Mouse (Mus musculus) adrenal gland, adult (tissue): Measurements from ENCODE around the gene Eif2b1.
"Not testable (repeated sequence)": the region's sequence is repeated elsewhere in the genome, so short reads cannot be mapped to it uniquely, and the experiment has no call there.

Source experiments
- DNase-seq, 2 experiments: peaks; one replicate each; pipeline ENCODE4 v3.0.0; 2022 to 2023; ENCODE audit warnings: low spot score in 1 of 2; ENCODE audit not compliant: inconsistent age in 2 of 2

Eif2b1 gene

DNA sequence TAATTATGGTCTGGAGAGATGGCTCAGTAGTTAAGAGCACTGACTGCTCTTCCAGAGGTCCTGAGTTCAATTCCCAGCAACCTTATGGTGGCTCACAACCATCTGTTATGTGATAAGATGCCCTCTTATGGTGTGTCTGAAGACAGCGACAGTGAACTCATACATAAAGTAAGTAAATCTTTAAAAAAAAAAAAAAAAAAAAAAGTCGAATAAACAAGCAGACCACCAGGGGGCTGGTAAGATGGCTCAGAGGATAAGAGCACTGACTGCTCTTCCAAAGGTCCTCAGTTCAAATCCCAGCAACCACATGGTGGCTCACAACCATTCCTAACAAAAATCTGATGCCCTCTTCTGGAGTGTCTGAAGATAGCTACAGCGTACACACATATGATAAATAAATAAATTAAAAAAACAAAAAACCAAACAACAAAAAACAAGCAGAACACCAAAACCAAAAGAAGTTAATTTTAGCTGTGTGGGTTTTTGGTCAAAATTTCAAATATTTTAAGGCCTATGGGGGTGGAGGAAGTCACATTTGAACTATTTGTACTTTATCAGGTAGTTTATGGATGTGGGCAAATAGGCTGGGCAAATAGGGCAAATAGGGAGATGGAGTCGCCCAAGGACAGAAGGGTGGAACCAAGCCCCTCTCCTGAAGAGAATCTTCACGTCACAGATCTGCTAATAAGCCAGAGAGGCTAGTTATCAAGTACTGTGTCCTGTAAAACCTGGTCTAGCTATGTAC is 27.4 kb downstream of the Eif2b1 start:
- DNase-seq: not testable (repeated sequence)

DNA sequence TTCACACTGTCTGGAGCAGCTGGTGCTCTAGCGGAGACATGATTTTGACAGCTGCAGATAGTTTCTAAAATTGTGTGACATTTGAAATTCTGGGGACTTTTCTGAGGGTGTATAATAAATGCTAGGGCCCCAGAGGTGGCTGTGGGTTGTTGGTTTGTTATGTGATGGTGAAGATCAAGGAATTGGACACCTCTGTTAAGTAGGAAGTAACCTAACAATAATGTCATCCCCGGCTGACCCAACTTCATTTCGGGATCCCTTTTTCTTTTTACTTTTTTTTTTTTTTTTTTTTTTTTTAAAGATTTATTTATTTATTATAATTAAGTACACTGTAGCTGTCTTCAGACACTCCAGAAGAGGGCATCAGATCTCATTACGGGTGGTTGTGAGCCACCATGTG is 28.2 kb downstream of the Eif2b1 start:
- not testable (repeated sequence) for DNase-seq

DNA sequence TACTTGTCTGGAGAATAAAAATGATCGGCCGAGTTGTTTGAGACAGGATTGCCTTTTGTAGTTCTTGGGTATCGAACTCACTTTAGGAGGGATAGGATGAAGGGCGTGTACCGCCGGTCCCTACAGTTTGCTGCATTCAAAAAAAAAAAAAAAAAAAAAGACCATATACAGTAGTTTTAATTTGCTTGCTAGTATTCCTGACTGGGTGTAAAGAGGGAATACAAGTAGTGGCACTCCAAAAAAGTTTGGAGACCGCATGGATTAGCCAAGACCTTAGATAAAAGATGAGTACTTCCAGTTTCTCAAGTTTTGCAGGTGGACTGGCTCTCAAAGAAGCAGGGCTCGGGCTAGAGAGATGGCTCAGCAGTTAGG is 37.3 kb downstream of the Eif2b1 start:
- DNase-seq: no peak

DNA sequence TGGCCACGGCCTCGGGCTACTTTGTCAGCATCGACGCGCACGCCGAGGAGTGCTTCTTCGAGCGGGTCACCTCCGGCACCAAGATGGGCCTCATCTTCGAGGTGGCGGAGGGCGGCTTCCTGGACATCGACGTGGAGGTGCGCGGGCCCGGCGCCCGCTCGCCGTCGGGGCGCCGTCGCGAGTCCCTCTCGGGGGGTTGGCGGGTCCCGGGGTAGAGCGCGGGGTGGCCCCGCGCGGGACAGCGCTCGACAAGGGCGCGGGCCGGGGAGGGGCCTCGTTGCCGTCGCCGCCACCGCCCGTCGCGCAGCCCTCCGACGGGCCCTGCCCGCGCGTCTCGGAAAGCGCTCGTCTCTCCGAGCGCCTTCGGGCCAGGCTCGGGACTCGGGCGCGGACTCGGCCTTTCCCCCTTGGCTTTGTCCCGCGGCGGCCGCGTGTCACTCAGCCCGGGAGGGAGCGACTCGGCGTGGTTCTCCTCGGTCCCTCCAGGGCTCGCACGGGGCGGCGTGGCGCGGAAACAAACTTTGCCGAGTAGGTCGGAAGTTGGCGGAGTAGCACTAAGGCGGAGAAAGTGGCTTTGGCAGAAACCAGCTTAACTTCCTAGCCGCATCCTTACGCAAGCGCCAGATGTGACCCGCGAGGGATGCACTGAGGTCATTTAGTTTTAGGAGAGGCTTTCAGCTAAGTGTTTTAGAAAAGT is 37.9 kb downstream of the Eif2b1 start:
- DNase-seq: peak; percentile 84 to 94

DNA sequence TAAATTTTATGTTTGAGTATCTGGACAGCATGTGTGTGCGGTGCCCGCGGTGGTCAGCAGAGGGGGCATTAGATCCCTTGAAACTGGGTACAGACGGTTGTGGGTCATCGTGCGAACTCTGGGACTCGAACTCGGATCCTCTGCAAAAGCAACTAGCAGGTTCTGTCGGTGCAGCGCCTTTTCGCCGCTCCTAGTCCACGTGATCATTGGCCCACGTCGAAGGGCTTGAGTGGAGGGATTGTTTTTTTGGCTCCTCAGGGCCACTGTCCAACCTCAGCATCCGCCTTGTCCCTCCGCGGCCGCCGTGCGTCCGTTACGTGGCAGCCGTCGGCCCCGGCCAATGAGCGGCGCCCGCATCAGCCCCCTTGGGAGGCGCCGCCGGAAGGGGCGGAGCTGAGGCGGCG is 38.5 kb downstream of the Eif2b1 start, which contains the start of gene Tmed2:
Tmed2 (plus strand) TSS at position 313 of the 404 bp plus-strand sequence.
- DNase-seq: peak; percentile 98

DNA sequence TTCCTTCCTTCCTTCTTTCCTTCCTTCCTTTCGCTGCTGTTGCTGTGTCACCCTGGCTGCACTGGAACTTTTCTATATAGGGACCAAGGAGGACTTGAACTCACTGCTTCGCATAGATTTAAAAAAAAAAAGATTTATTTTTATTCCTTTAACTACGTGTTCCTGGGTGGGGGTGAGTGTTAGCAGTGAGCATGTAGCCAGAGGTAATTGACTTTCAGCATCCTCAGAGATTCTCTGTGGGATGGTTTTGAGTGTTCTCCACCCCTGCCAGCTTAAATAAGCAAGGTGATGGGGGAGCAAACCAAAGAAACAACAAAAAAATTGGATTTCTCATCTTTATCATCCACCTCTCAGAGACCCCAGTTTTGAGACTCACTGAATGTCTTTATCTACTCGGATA is 39.0 kb downstream of the Eif2b1 start:
- DNase-seq: no peak

DNA sequence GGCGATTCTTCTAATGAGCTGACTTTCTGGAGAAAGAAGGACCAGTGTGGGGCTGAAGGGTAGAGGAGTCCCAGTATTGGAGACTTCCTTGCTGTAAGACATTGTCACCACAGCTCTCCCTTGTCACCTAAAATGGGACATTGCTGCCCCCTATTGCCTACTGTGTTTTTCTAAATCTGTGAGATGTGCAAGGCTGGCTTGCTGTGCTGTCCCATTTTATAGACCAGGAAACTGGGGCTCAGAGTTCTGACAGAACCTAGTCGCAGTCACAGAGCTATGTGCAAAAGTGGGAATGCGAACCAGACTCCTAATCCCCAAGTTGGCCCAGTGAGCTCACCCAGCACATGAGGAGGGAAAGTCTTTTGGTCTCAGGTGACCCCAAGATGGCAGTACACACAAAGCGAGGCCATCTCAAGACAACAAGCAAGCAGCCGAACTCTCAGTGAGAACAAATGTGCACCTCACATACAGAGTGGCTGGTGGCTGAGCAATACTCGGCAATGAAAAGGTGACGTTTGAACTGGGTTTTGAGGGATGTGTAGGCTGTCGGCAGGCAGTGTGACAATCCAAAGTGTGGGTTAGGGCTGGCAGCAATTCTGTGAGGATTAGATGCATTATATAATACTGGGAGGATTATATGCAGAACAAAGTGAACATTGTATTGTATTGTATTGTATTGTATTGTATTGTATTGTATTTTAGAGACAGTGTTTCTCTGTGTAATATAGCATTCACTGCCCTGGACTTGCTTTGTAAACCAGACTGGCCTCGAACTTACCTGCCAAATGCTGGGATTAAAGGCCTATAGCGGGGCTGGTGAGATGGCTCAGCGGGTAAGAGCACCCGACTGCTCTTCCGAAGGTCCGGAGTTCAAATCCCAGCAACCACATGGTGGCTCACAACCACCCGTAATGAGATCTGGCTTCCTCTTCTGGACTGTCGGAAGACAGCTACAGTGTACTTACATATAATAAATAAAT is 39.8 kb downstream of the Eif2b1 start:
- DNase-seq: peak; percentile 65 to 90

DNA sequence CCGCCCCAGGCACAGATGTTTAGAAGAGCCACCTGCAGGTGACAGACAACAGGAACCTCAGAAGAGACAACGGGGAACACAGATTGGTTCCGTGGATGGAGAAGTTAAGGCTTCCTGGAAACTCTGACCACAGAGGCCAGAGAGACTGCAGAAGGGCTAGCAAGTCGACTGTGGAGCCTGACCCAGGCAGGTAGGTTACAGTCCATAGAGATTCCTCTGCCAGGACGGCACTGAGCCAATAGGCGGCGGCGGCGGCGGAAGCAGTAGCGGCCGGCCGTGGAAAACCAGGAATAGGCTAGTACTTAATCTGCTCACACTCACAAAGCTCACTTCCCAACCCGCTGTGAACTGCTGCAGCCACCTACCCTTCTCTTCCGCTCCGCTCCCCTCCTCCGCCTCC is 42.2 kb downstream of the Eif2b1 start:
- peak; percentile 51 to 81 for DNase-seq

DNA sequence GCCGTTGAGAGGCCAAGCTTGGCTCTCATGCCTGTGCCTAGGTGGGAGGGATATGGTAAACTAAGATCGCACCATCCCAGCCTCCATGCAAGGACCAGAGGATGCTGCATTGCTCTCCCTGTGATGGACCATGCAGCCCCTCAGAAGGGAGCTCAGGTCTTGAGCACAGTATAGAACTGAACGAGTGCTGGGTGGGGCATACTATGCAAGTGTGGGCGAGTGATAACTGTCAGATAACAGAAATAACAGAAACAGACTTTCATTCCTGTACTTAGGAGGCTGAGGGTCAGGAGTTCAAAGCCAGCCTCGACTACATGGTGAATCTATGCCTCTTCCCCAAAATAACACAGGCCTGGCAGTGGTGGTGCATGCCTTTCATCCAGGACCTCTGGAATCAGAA is 43.9 kb downstream of the Eif2b1 start:
- no peak for DNase-seq

DNA sequence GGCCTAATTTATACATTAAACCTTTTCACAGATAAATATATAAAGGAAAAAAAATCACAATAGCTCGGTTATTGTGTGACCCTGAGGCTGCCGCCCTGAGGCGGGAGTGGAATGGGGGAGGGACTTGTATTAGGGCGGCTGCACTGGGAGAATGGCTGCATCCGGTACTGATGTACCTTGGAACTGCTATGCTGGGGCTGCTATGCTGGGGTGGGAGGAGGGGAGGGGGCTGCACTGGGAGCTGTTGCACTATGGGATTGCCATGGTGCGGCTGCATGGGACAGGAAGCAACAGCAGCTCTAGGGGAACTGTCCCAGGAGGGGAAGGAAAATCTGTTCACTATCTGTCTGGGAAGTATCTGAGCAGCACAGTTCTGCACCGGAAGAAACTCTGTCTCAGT is 46.5 kb downstream of the Eif2b1 start:
- DNase-seq: no peak

DNA sequence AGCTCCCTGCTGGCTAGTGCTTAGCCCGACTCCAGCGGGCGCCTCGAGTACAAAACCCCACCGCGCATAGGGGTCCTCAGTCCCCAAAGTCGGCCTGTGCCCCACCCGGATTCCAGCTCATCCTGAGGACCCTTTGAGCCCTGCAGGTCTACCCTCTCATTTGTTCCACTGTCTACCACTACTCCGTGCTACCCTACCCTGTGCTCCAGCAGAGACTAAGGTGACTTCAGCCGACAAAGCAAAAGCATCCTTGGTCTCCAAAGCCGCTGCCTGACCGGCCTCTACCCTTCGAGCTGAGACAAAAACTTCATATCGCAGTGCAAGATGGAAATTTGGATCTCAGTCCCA is 47.4 kb downstream of the Eif2b1 start:
- DNase-seq: no peak

DNA sequence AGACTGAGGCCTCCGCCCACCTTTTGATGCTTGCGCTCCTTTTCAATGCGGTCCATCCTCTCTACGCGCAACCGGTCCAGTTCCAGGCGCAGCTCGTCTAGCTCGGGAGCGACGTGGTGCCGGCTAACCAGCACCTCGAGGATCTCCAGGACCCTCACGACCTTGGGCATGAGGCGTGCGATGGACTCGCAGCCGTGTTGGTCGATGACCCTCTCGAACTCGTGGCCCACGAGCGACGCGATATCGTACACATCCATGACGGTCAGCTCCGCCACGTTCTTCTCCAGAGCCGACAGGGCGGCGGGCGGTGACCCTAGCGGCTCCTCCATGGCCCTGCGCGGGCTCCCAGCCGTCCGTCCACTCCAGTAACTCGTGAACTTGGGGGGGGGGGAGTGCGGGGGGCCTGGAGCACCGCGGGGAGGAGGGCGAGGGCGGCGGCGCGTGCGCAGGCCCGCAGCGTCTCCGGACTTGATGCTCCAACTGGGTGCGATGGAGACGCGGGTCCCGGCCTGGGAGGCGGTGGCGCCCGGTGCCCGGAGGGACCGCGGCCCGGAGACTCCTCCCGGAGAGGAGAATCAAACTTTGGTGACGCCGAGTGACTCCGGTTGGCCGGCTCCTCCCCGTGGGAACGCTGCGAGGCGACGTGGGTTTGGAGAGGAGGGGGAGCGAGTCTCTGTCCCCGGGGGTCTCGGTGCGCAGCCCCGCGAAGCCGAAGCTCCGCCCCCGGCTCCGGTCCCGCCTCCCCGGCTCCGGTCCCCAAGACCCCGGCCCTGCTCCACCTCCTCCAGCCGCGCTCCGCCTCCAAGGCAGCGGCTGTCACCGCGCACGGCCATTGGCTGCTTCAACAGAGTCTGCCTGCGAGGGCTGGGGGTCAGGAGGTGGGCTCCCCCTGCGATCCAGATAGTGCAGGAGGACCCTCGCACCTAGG is 48.0 kb downstream of the Eif2b1 start, which contains the start of gene Rilpl1:
Rilpl1 (minus strand) TSS at position 737 of the 928 bp plus-strand sequence.
- peak; percentile 88 to 93 for DNase-seq

DNA sequence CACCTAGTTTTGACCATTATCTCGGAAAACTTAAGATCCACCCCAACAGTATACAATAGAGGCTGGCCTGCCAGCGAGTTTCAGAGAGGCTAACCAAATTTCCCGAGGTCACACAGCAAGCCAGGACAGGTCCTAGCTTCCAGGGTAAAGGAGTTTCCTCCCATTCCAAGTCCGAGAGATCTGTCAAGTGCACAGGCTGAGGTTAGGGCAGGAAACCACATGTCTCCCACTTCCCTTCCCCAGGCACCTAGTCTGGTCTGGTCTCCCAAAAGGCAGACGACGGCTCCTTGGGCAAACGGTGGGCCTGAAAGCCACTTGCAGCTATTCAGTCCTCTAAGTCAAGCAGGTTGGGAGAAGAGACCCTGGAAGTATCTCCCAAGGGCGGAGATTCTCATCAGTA is 49.2 kb downstream of the Eif2b1 start:
- peak in 1 of 2 experiments; percentile 63 for DNase-seq

DNA sequence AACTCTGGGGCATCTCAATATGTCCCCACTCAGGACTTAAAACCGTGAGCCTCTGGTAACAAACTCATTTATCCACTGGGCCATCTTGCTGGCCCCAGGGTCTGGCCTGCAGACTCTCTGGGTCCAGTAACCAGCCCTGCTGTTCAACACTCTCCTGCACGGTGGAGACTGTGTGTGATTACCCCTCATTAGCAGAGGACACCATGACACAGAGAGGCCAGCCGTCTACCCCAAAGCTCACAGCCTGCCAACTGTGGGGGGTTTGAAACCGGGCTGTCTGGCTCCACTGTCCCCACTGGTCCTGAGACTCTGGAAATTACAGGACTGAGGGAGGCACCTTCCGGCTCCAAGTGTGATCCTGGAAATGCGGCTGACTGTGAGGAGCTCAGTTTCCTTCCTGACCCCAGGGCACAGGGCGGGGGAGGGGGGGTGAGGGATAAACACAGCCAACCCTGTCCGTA is 49.7 kb downstream of the Eif2b1 start:
- DNase-seq: peak; percentile 29 to 64

DNA sequence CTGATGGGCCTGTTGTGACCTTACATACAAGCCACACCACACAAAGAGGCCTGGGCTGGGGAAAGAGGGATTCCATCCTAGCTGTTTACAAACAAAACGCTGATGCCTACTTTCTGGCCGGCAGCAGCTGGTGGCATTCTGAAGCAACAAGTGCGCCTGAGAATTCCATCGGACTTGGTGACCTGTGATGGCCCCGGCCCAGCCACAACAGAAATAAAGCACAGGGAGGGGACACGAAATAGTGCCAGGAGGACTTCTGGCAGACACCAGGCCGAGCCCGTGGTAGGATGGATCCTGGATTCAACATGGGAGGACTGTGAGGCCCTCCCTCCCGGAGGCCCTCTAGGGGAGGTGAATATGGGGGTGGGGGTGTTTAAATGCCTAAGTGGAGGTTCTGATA is 50.1 kb downstream of the Eif2b1 start:
- DNase-seq: no peak

DNA sequence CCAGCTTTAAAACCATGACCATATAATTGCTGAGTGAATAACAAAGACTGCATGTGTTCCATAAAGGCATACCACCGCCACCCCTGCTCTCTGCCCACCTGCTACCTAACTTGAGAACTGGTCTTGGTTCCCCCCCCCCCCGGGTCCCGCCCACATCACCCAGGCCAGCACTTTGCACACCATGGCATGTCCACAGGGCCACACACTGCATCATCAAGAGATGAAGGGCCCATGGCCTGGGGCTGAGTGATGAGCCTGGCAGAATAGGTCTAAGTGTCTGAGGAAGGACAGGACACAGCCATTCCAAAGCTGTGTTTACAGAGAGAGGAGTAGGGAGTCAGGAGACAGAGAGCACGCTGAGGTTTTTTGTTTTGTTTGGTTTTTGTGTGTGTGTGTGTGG is 50.6 kb downstream of the Eif2b1 start:
- DNase-seq: no peak

DNA sequence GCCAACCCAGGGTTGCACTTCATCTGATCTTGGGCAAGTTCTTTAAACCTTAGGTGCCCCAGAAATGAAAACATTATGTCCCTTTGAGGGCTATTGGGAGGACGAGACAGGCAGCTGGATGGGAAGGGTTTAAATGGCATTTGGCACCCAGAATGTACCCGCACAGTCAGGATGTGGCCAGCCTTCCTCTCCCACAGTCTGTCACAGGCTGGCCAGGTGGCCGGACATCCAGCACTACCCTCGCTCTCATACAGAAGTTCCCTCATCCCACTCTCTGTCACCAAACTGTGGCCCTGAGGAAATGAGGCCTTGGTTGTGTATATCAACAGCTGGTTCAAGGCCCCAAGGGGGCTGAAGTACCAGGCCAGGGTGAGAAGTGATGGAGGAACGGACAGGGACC is 54.0 kb downstream of the Eif2b1 start:
- no peak for DNase-seq

DNA sequence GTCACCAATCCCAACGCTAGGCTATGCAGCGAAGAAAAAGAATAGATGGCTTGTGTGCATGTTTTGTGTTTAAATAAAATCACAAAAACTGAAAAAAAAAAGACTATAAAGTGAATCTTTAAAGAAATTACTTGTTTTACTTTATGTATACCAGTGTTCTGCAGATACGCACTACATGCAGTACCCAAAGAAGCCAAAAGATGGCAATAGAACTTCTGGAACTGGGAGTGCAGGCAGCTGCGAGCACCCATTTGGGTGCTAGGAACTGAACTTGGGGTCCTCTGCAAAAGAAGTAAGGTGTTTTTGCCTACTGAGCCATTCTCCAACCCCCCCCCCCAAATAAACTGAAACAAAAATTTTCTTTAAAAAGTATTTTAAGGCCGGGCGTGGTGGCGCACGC is 55.9 kb downstream of the Eif2b1 start:
- no peak for DNase-seq

DNA sequence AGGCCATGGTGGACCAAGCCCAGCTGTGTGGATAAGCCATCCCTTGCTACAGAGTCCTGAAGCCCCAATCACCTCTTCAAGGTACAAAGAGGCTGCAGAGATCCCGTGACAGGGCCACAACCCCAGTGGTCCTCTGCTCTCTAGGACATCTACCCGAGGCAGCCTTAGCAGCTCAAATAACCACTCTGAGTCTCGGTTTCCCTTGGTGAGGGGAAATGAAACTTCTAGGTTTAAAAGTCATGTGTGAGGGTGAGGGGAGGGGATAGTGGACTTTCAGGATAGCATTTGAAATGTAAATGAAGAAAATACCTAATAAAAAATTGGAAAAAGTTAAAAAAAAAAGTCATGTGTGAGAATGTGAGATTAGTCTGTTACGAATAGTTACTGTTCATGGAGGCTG is 57.3 kb downstream of the Eif2b1 start:
- DNase-seq: no peak
